Mouse (Mus musculus): ENCODE data around the gene Rpap2. TPM values are rescaled to one million over a fixed set of nuclear protein-coding genes. Genes with fewer than 3 reads are reported as not detected.

Gene Rpap2
- total RNA-seq, 2 experiments from 2014 or later: 12.1 to 14.1 TPM

DNA sequence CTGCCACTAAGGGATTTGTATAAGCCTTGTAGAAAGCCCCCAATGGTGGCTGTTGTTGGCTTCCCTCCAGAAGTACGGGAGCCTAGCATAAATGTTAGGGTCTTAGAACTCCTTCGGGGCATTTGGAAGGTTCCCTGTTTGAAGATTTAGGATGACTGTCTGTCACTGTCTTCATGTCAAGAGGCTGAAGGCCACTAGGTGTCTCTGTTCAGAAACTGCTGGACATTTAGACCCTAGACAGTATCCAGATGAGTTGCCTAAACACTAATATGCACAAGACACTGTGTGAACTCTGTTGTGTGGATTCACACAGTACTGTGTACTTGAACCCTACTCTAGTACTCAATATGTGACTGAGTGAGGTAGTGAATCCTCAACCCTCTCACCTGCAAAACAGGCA lies 87.2 kb downstream of the Rpap2 start:
- no peak for DNase-seq (ENCODE audit: low spot score in 2 of 2)

GRCm38 (mm10) chr5:107687161-107687560 lies 90.0 kb downstream of the Rpap2 start:
- DNase-seq (ENCODE audit: low spot score in 2 of 2): no peak

DNA sequence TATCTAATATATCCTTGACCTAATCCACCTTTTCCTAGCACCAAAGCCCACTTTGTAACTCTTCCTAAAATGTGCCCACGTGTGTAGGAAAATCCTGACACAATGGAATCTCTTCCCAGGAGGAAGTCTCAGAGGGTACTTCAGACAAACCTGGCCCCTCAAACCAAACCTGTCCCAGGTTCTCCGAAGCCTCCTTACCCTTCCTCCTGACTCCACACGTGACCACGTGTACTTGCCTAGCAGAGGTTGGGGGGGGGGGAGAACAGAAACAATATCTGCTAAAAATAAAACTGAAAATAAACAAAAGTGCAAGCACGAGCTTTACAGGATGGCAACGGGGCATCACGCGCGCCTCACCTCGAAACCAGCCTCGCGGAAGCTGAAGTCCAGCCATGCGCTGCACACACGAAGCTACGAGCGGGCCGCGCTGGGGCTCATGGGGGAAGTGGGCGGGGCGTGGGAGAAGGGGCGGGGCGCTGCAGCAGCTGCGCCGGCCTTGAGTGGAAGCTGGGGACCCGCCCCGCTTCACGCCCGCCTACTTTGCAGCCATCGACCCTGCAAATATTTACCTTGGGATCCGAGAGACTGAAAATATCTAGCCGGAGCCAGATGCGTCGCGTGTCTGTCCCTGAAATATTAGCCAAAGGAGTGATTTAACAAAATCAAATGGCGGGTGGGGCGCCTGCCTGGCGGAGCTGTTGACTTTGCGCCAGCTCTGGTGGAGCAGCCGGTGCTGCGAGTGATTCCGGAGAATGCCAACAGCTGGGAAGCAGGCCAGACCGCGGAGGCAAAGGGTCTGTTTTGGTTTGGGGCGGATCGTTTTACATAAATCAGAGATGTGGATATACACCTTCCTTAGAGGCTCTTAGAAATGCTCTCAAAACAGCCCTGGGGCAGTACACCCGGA lies 90.7 kb downstream of the Rpap2 start:
- peak; percentile 39 to 47 for DNase-seq (ENCODE audit: low spot score in 2 of 2)

GRCm38 (mm10) chr5:107688499-107688866 lies 91.3 kb downstream of the Rpap2 start:
- no peak for DNase-seq (ENCODE audit: low spot score in 2 of 2)

DNA sequence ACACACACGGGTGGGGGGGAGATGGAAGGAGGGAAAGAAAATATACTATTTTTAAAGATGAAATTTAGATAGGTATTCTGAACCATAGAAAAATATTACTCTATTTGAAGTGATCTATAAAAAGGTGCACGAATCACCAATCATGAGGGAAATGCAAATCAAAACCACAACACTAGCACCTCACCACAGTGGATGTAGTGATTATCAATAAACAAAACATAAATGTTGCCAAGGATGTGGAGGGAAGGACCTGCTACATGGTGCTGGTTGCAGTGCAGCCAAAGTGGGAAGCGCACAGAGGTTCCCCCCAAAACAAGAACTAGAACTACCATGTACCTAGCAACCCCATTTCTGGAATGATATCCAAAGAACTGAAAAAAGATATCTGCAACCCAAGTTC lies 97.8 kb downstream of the Rpap2 start:
- no peak for DNase-seq (ENCODE audit: low spot score in 2 of 2)

DNA sequence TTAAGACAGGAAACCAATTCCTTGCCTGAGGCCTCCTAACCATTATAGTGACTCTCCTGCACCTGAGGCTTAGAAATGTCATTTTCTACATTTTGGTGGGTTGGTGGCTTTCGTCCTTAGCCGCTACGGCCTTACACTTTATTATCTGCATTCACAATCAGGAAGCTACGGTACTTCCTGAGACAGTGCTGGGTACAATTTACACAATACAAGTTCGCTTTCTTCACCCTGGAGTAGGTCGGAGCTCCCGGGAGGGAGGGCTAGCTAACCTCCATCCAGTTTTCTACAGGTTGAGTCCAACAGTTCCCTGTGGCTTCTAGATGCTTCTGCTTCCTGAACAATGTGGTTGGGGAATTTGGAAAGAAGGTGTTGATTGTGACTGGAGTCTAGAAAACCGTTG lies 101.7 kb downstream of the Rpap2 start:
- no peak for DNase-seq (ENCODE audit: low spot score in 2 of 2)

- DNase-seq (ENCODE audit: low spot score in 2 of 2): no peak
These were observed 103.7 kb downstream of the Rpap2 start for GRCm38 (mm10) chr5:107700873-107701272.

DNA sequence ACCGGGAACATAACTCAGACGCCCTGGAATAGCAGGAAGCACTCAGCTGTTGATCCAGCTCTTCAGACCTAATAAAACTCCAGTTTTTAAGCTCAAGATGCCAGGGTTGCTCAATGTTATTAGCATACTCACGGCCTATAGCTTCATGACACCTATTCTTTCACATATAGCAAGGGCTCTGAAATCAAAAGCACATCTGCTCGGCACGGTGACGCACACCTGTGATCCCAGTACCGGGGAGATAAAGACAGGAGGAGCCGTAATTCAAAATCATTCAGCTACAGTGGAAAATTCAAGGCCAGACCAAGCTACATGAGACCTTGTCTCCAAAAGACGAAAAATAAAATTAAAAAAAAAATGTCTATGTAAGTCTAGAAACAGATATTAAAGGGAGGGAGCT lies 104.5 kb downstream of the Rpap2 start:
- DNase-seq (ENCODE audit: low spot score in 2 of 2): no peak

- no peak for DNase-seq (ENCODE audit: low spot score in 2 of 2)
These were observed 106.1 kb downstream of the Rpap2 start for GRCm38 (mm10) chr5:107703207-107703763.

- DNase-seq (ENCODE audit: low spot score in 2 of 2): no peak
These were observed 108.6 kb downstream of the Rpap2 start for GRCm38 (mm10) chr5:107705756-107706155.

DNA sequence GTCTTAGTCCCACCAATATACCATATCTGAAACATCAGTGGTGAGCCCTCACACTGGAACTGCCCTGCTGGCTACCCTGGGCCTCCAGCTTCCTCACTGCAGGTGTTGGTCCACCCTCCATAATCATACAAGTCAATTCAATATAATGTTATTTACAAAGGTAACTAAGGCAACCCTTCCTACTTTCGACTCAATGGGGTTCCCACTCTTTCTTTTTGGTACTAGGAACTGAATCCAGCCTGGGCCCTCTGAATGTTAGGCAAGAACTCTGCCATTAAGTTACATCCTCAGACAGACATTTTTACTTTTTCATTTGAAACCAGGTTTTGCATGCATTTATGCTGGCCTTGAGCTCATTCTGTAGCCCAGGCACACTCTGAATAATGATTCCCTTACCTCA lies 109.1 kb downstream of the Rpap2 start:
- no peak for DNase-seq (ENCODE audit: low spot score in 2 of 2)

GRCm38 (mm10) chr5:107708124-107708797 lies 111.1 kb downstream of the Rpap2 start:
- no peak for DNase-seq (ENCODE audit: low spot score in 2 of 2)

Other genes starting within 250 kb of the Rpap2 start
- gene Ephx4, start 194.6 kb upstream of the Rpap2 start, total RNA-seq (2021): 1 to 10 TPM; 1.0 to 1.2 TPM
- not detected for gene Lpcat2b, start 165.8 kb upstream of the Rpap2 start, total RNA-seq (2021)
- gene Btbd8, start 159.4 kb upstream of the Rpap2 start, total RNA-seq (2021): 1 to 10 TPM; 4.9 to 5.6 TPM
- gene Gm42669, start 89.8 kb upstream of the Rpap2 start, total RNA-seq (2021): not detected
- gene 1700028K03Rik, start 62.7 kb upstream of the Rpap2 start, total RNA-seq (2021): not detected
- 1 to 10 TPM; 5.2 to 6.7 TPM for gene Glmn, start 515 bp downstream of the Rpap2 start, total RNA-seq (2021)
- under 1 TPM in 1 of 2 experiments, not detected in 1; 0.32 TPM for gene Gfi1, start 128.7 kb downstream of the Rpap2 start, total RNA-seq (2021)
- gene Ube2d2b, start 232.7 kb downstream of the Rpap2 start, total RNA-seq (2021): not detected

Data from adrenal gland, adult 18-20 months (tissue).